Mouse (Mus musculus) lung, postnatal 0 days (tissue): ENCODE measurements at regions not wholly inside any gene's neighbourhood (a gene's known extent, or its start where the extent isn't known, plus 50 kb on each side); places are given as distances from the start of the nearest gene placed in this dataset.
"Not testable (repeated sequence)": the region's sequence is repeated elsewhere in the genome, so short reads cannot be mapped to it uniquely, and the experiment has no call there.

Source experiments
- CTCF ChIP-seq: IDR thresholded peaks from 2 replicates; pipeline ENCODE4 v1.5.1; 2016; ENCODE audit warnings: antibody characterized with exemption, mild to moderate bottlenecking
- EP300 ChIP-seq: IDR thresholded peaks from 2 replicates; pipeline ENCODE4 v1.6.1; 2016; ENCODE audit warnings: antibody characterized with exemption, mild to moderate bottlenecking, control low read depth

GRCm38 (mm10) chr13:65379411-65379810 lies 100.8 kb downstream of the Zfp369 start:
- not testable (repeated sequence) for TF ChIP-seq EP300, CTCF
